Mouse (Mus musculus): ENCODE data around the gene Sept9.

DNA sequence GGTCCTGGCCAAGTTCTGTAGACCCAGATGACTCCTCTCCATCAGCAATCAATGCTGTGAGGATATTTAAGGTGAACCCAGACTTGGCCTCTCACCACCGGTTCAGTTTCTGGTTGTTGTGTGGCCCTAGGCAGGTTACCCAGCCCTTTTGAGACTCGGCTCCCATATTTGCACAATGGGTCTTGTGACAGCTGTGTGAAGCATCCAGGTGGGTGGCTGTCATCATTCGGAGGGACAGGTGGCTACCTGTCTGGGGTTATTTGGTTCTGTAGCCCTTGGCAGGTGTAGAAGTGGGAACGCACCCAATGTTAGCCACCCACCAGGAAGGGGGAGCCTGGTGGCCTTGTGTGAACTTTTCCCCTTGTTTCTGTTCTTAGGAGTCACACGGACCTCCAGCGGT is 19.0 kb downstream of the Sept9 start:
- TF ChIP-seq POLR2A (IDR thresholded peaks at IDR 0.05; ENCODE audit: borderline replicate concordance, extremely low read depth, low read depth, low read length): no peak
- no peak for TF ChIP-seq CTCF (IDR thresholded peaks at IDR 0.05; ENCODE audit: insufficient read depth, low read length)

Measured in lung, adult 2 months (tissue).